Mouse (Mus musculus): Measurements from ENCODE around the gene Arhgap32.

DNA sequence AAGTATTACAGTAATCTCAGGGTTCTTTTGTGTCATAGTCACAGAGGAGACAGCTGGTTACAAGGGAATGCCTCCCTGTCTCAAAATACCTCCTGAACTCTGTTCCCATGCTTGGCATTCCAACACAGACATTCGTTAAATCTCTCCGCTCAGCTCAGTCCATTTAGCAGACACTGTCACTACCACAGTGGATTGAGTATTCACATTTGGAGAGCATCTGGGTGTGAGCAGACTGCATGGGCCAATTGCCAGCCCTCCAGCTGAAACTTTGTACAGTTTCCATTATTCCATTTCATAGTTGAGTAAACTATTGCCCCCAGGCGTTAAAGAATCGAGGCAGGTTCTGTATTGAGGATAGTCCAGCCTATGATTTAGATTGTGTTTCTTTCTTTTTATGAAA is 60.7 kb downstream of the Arhgap32 start:
- TF ChIP-seq CTCF (IDR thresholded peaks at IDR 0.05 in 2 of 3, conservative IDR thresholded peaks at IDR 0.05 in 1 of 3; ENCODE audit: control insufficient read depth in 1 of 3, insufficient read depth in 1 of 3, low read depth in 2 of 3, low read length in 3 of 3, poor library complexity in 1 of 3, severe bottlenecking in 1 of 3) = no peak
- no peak for TF ChIP-seq MYB (IDR thresholded peaks at IDR 0.05; ENCODE audit: low read depth, low read length)
- TF ChIP-seq POLR2A (IDR thresholded peaks at IDR 0.05; ENCODE audit: control insufficient read depth in 1 of 2, insufficient read depth in 1 of 2, low read depth in 1 of 2, low read length in 2 of 2, poor library complexity in 1 of 2) = no peak
- TF ChIP-seq JUND (IDR thresholded peaks at IDR 0.05; ENCODE audit: low read depth, low read length) = no peak
- no peak for TF ChIP-seq TCF12 (IDR thresholded peaks at IDR 0.05; ENCODE audit: low read depth, low read length)
- TF ChIP-seq GATA1 (IDR thresholded peaks at IDR 0.05; ENCODE audit: low read depth, low read length) = no peak
- TF ChIP-seq ELF1 (IDR thresholded peaks at IDR 0.05; ENCODE audit: low read depth, low read length) = no peak
- no peak for TF ChIP-seq MAX (IDR thresholded peaks at IDR 0.05; ENCODE audit: low read length)
- TF ChIP-seq ZC3H11A (IDR thresholded peaks at IDR 0.05; ENCODE audit: low read depth, low read length) = no peak
- no peak for TF ChIP-seq HCFC1 (IDR thresholded peaks at IDR 0.05; ENCODE audit: low read depth, low read length)
